Mouse (Mus musculus): ENCODE data around the gene Cnst. TPM values are rescaled to one million over a fixed set of nuclear protein-coding genes. Genes with fewer than 3 reads are reported as not detected.

Cnst gene
- polyA plus RNA-seq, 2 experiments, result 14.6 to 18.2 TPM

DNA sequence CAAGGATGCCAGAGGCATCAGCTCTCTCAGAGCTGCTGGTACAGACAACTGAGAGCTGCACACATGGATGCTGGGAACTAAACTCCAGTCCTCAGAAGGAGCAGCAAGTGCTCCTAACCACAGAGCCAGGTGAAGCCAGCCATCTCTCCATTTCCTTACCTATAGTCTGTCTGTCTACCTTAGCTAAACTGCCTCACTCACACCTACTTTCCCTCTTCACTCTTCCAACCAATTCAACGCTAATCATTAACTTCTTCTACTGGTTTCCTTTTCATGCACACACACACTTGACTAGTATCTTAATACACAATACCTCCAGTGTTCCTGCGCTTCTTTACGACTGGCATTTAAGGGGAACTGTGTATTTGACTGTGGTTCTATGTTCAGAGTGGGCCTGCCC lies 6.3 kb upstream of the Cnst start:
- Histone ChIP-seq H3K4me1 (ENCODE audit: control insufficient read depth, insufficient read depth, low read length) (no peaks in the 10 kb centered on the region), H3K27ac (replicated peaks; ENCODE audit: low read depth, low read length) (no peak overlapping the region), H3K4me3 (replicated peaks; ENCODE audit: low read length) (no peak overlapping the region), H3K36me3 (ENCODE audit: control insufficient read depth, insufficient read depth, low read length) (peaks cover 26% of the 10 kb centered on the region), H3K9me3 (ENCODE audit: control insufficient read depth, low read length) (no peaks in the 10 kb centered on the region), H3K27me3 (ENCODE audit: control insufficient read depth, insufficient read depth, low read length) (no peaks in the 10 kb centered on the region), H3K9ac (ENCODE audit: low read depth, low read length, severe bottlenecking) (no peak overlapping the region), H3K4me2 (replicated peaks; ENCODE audit: low read depth, low read length, severe bottlenecking) (no peak overlapping the region)
- WGBS, result 69% methylated on average over 3 of the region's 3 CpGs
- ATAC-seq (ENCODE audit: low FRiP score, low read depth), result no peak
- no peak for DNase-seq (ENCODE audit: low spot score)
- TF ChIP-seq POLR2A (IDR thresholded peaks at IDR 0.05; ENCODE audit: borderline replicate concordance, extremely low read depth, insufficient read depth, insufficient read length), result no peak

DNA sequence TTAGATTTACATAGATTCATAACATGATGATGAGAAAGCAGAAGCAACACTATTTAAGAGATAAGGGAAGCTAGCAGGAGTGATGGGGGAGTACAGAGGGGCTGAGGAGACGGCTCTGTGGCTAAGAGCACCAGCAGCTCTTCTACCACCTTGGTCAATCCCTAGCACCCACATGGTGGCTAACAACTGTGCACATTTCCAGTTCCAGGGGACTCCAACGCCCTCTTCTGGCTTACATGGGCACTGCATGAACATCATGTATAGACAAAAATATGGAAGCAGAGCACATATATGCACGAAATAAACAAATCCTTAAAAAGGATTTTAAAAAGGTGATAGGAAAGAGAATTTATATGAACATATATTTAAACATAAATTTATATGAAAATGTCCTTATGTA lies 4.7 kb upstream of the Cnst start:
- no peak overlapping the region for H3K4me2 ChIP-seq (replicated peaks; ENCODE audit: low read depth, low read length, severe bottlenecking)
- ATAC-seq (ENCODE audit: low FRiP score, low read depth), result no peak
- no peak for DNase-seq (ENCODE audit: low spot score)
- peaks cover 3% of the 10 kb centered on the region; the same call in 1 of the 2 replicates for H3K4me1 ChIP-seq (ENCODE audit: control insufficient read depth, insufficient read depth, low read length)
- no peaks in the 10 kb centered on the region for H3K27me3 ChIP-seq (ENCODE audit: control insufficient read depth, insufficient read depth, low read length)
- no peak overlapping the region for H3K4me3 ChIP-seq (replicated peaks; ENCODE audit: low read length)
- no peak for TF ChIP-seq POLR2A (IDR thresholded peaks at IDR 0.05; ENCODE audit: borderline replicate concordance, extremely low read depth, insufficient read depth, insufficient read length)
- peaks cover 26% of the 10 kb centered on the region for H3K36me3 ChIP-seq (ENCODE audit: control insufficient read depth, insufficient read depth, low read length)
- H3K9me3 ChIP-seq (ENCODE audit: control insufficient read depth, low read length), result no peaks in the 10 kb centered on the region
- WGBS, result 63% methylated on average over 3 of the region's 3 CpGs
- no peak overlapping the region for H3K27ac ChIP-seq (replicated peaks; ENCODE audit: low read depth, low read length)
- H3K9ac ChIP-seq (ENCODE audit: low read depth, low read length, severe bottlenecking), result no peak overlapping the region

DNA sequence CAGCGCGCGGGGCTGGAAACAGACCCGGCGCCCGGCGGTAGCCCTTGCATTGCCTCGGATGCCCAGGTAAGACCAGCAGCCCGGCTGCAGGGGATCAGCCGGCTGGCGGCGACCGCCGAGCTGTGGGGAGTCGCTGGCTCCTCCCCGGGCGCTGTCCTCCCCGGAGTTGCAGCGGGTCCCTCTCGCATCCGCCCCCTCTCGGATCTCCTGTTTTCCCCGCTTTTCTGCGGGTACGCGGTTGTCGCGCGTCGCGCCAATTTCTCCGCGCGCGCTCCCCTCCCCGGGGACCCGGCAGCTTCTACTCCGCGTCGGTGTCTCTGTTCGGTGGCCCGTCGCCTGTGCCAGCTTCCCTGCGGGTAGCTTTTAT lies 364 bp downstream of the Cnst start:
- WGBS, result 0% methylated on average over 21 of the region's 44 CpGs
- Histone ChIP-seq H3K27me3 (ENCODE audit: control insufficient read depth, insufficient read depth, low read length) (no peaks in the 10 kb centered on the region), H3K27ac (replicated peaks; ENCODE audit: low read depth, low read length) (peak overlapping the region; percentile 80), H3K4me1 (ENCODE audit: control insufficient read depth, insufficient read depth, low read length) (peaks cover 11% of the 10 kb centered on the region), H3K9ac (ENCODE audit: low read depth, low read length, severe bottlenecking) (peak overlapping the region; percentile 72), H3K36me3 (ENCODE audit: control insufficient read depth, insufficient read depth, low read length) (no peaks in the 10 kb centered on the region), H3K4me3 (replicated peaks; ENCODE audit: low read length) (peak overlapping the region; percentile 71), H3K4me2 (replicated peaks; ENCODE audit: low read depth, low read length, severe bottlenecking) (peak overlapping the region; percentile 59), H3K9me3 (ENCODE audit: control insufficient read depth, low read length) (no peaks in the 10 kb centered on the region)
- DNase-seq (ENCODE audit: low spot score), result no peak
- ATAC-seq (ENCODE audit: low FRiP score, low read depth), result peak; percentile 81
- TF ChIP-seq POLR2A (IDR thresholded peaks at IDR 0.05; ENCODE audit: borderline replicate concordance, extremely low read depth, insufficient read depth, insufficient read length), result no peak

DNA sequence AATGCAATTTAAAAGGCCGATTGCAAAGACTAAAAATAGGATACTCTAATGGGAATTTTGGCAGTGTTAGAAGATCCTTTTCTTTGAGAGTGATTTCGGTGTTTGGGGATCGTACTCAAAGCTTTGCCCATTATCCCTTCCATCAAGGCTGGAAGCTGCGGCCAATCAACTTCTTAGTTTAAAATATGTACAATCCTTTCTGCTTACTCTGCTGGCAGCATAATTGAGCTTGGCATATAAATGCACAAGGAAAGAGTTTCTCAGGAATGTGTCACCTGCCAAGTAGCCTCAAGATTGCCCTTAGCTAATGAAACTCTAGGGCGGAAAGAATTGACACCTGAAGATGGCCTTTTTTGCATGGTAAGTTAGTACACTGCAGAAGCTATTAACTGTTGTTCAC lies 1.0 kb downstream of the Cnst start:
- Histone ChIP-seq H3K4me1 (ENCODE audit: control insufficient read depth, insufficient read depth, low read length) (peaks cover 11% of the 10 kb centered on the region), H3K27ac (replicated peaks; ENCODE audit: low read depth, low read length) (0 out of 2 replicates have a peak overlapping the region, but pooled peaks have one; percentile 80), H3K9me3 (ENCODE audit: control insufficient read depth, low read length) (no peaks in the 10 kb centered on the region), H3K4me2 (replicated peaks; ENCODE audit: low read depth, low read length, severe bottlenecking) (peak overlapping the region; percentile 59), H3K36me3 (ENCODE audit: control insufficient read depth, insufficient read depth, low read length) (no peaks in the 10 kb centered on the region), H3K9ac (ENCODE audit: low read depth, low read length, severe bottlenecking) (peak overlapping the region; percentile 72), H3K27me3 (ENCODE audit: control insufficient read depth, insufficient read depth, low read length) (no peaks in the 10 kb centered on the region), H3K4me3 (replicated peaks; ENCODE audit: low read length) (peak overlapping the region; percentile 71)
- TF ChIP-seq POLR2A (IDR thresholded peaks at IDR 0.05; ENCODE audit: borderline replicate concordance, extremely low read depth, insufficient read depth, insufficient read length), result no peak
- 5% methylated on average over 5 of the region's 5 CpGs for whole genome bisulfite sequencing
- DNase-seq (ENCODE audit: low spot score), result no peak
- no peak for ATAC-seq (ENCODE audit: low FRiP score, low read depth)

DNA sequence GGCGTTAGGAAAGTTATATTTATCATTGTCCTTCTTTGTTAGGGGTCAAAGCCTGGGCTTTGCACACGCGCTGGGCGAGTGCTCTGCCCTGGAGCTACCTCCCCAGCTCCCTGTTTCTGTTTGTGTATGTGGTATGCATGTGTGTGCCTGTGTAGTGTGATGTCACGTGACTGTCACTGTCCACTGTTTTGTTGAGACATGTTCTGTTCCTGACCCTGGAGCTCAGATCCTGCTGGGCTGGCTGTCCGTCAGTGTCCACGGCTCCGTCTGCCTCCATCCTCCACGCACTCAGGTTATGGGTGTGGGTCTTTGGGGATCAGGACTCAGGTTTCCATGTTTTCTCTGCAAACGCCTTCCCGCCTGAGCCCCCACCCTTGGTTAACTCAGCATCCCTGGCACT lies 2.0 kb downstream of the Cnst start:
- H3K9ac ChIP-seq (ENCODE audit: low read depth, low read length, severe bottlenecking), result no peak overlapping the region
- no peaks in the 10 kb centered on the region for H3K9me3 ChIP-seq (ENCODE audit: control insufficient read depth, low read length)
- no peaks in the 10 kb centered on the region for H3K36me3 ChIP-seq (ENCODE audit: control insufficient read depth, insufficient read depth, low read length)
- H3K4me2 ChIP-seq (replicated peaks; ENCODE audit: low read depth, low read length, severe bottlenecking), result no peak overlapping the region
- H3K27ac ChIP-seq (replicated peaks; ENCODE audit: low read depth, low read length), result no peak overlapping the region
- no peak overlapping the region for H3K4me3 ChIP-seq (replicated peaks; ENCODE audit: low read length)
- DNase-seq (ENCODE audit: low spot score) (no peak), ATAC-seq (ENCODE audit: low FRiP score, low read depth) (no peak)
- WGBS, result 69% methylated on average over 11 of the region's 11 CpGs
- no peaks in the 10 kb centered on the region for H3K27me3 ChIP-seq (ENCODE audit: control insufficient read depth, insufficient read depth, low read length)
- H3K4me1 ChIP-seq (ENCODE audit: control insufficient read depth, insufficient read depth, low read length), result peaks cover 11% of the 10 kb centered on the region
- no peak for TF ChIP-seq POLR2A (IDR thresholded peaks at IDR 0.05; ENCODE audit: borderline replicate concordance, extremely low read depth, insufficient read depth, insufficient read length)

Data from limb, embryonic 14.5 days (tissue).